Mouse (Mus musculus): Measurements from ENCODE around the gene Adcy2. TPM values are rescaled to one million over a fixed set of nuclear protein-coding genes. Genes with fewer than 3 reads are reported as not detected.

Adcy2 gene
- polyA plus RNA-seq, 1 experiment from 2014 or later = 22.2 TPM

DNA sequence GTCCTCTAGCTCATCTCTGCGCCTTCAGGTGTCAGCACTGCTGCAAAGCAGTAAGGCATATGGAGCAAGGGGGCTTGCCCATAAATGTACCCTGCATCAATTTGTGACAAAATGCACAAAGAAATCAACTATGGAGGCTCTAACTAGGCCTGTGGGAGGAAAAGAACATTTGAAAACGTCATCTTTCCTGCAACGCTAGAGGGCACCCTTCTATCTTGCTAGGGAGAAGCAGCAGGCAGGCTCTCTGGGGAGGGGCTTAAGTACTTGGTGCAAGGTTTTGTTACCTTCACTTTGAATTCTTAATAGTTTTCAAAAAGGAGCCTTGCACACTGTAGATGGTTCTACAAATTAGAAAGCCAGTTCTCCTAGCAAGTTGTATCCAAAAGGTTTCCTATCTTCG lies 2.8 kb upstream of the Adcy2 start:
- no peak overlapping the region for H3K27ac ChIP-seq
- H3K27me3 ChIP-seq = peaks cover 27% of the 10 kb centered on the region
- no peaks in the 10 kb centered on the region for H3K36me3 ChIP-seq
- H3K4me3 ChIP-seq = no peak overlapping the region
- no peak overlapping the region for H3K4me2 ChIP-seq
- ATAC-seq (ENCODE audit: borderline replicate concordance, extremely low read depth, low FRiP score, low TSS enrichment) = no peak
- no peak overlapping the region for H3K9ac ChIP-seq
- H3K4me1 ChIP-seq = peaks cover 19% of the 10 kb centered on the region
- H3K9me3 ChIP-seq = no peaks in the 10 kb centered on the region
- WGBS = 18% methylated on average over 4 of the region's 4 CpGs

DNA sequence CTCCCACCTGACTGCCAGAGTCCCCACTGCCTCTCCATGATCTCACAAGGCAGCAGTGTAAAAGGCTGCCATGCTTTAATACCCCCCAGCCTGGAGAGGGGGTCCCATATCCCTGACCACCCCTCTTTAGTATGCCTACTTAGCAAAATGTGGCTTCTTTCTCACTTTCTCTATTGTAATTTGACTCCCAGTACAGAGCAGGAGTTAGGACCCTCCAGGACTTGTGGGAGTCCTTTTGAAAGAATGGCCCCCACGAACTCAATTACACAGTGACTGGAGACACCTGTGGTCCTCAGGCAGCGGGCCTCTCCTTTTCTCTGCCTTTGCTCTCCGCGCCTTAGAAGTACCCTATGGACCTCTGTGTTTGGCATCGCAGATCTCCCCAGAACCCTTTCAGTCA lies 485 bp upstream of the Adcy2 start:
- Histone ChIP-seq H3K9ac (peak overlapping the region; percentile 80), H3K27me3 (peaks cover 27% of the 10 kb centered on the region), H3K36me3 (no peaks in the 10 kb centered on the region), H3K4me1 (peaks cover 24% of the 10 kb centered on the region), H3K27ac (peak overlapping the region; percentile 85), H3K4me2 (peak overlapping the region; percentile 78), H3K4me3 (peak overlapping the region; percentile 60), H3K9me3 (no peaks in the 10 kb centered on the region)
- 45% methylated on average over 5 of the region's 5 CpGs for WGBS
- ATAC-seq (ENCODE audit: borderline replicate concordance, extremely low read depth, low FRiP score, low TSS enrichment) = no peak

DNA sequence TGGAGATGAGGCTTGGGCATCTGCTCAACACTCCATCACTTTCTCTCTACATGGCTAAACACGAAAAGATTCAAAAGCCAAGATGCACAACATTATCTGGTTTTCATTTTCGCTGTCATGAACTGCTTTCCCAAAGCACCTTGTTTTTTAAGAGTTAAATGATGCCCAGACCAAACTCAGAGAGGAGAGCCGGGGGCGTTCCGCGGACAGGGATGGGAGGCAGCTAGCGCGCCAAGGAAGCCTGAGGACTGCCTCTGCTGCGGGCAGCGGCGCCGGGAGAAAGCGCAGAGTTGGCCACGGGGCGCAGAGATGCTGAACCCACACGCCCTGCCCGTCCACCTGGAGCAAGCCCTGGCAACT lies 803 bp downstream of the Adcy2 start:
- peak; percentile 9; the same call in 1 of the 2 replicates for ATAC-seq (ENCODE audit: borderline replicate concordance, extremely low read depth, low FRiP score, low TSS enrichment)
- under 1% methylated on average over 17 of the region's 17 CpGs for WGBS
- peak overlapping the region; percentile 85 for H3K27ac ChIP-seq

DNA sequence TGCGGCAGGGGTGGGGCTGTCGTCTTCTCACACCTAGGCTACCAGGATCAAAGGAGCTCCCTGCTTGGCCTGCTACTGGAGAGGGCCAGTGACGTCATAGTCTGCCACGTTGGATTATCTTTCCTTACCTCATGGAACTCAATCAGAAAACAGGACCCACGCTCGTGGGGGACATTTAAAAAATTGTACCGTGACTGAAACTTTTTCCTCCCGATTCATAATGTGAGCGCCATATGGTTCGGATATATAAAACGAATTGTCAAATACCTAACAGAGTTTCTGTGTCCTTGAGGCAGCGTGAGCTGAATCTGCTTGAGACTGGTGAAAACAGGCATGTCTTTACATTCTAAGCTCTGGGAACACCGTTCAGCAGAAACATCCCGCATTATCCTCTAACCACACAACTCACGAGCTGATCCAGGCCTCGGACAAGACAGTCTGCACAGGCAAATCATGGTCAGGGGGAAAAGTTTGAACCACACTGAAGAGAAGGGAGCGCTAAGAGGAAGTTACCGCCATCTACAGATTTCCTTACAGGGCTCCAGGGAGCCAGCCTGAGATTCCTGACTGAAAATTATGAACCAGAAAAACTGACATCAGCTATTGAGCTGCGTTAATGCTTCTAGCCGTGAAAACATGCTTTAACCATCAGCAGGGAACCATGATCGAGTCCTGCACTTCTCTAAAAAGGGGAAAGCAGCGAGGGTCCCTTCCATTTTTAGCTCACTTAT lies 1.4 kb downstream of the Adcy2 start:
- Histone ChIP-seq H3K9me3 (no peaks in the 10 kb centered on the region), H3K4me2 (peak overlapping the region; percentile 78), H3K4me3 (peak overlapping the region; percentile 60), H3K4me1 (peaks cover 24% of the 10 kb centered on the region), H3K9ac (peak overlapping the region; percentile 80), H3K27ac (peak overlapping the region; percentile 85), H3K27me3 (peaks cover 27% of the 10 kb centered on the region), H3K36me3 (no peaks in the 10 kb centered on the region)
- 6% methylated on average over 22 of the region's 22 CpGs for WGBS
- no peak for ATAC-seq (ENCODE audit: borderline replicate concordance, extremely low read depth, low FRiP score, low TSS enrichment)

More for the DNA sequence above, 803 bp downstream of the Adcy2 start:
- Histone ChIP-seq H3K27me3 (peaks cover 27% of the 10 kb centered on the region), H3K4me2 (peak overlapping the region; percentile 78), H3K9ac (peak overlapping the region; percentile 80), H3K9me3 (no peaks in the 10 kb centered on the region), H3K4me3 (peak overlapping the region; percentile 60), H3K4me1 (peaks cover 24% of the 10 kb centered on the region), H3K36me3 (no peaks in the 10 kb centered on the region)

DNA sequence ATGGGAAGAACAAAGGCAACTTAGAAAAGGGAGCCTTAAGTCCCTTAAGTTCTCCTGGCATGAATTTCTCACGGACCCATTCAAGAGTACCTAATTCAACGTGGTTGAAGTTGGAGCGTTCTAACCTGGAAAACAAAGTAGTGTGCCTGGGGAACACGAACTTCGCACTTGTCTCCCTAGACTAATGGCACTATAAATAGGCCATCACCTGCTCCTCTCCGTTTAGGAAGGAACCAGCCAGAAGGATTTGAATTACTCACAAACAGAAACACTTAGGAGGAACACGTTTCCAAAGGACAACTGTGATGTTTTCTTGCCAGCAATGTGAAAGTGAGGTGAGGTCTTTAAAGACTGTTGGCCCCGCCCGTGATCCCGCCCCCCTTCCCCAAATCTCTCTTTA lies 2.0 kb downstream of the Adcy2 start:
- H3K4me2 ChIP-seq = peak overlapping the region; percentile 78
- no peak for ATAC-seq (ENCODE audit: borderline replicate concordance, extremely low read depth, low FRiP score, low TSS enrichment)
- H3K9ac ChIP-seq = peak overlapping the region; percentile 80
- peaks cover 27% of the 10 kb centered on the region for H3K27me3 ChIP-seq
- no peaks in the 10 kb centered on the region for H3K9me3 ChIP-seq
- no peak overlapping the region for H3K27ac ChIP-seq
- 14% methylated on average over 10 of the region's 10 CpGs for WGBS
- H3K4me3 ChIP-seq = peak overlapping the region; percentile 60
- peaks cover 24% of the 10 kb centered on the region for H3K4me1 ChIP-seq
- H3K36me3 ChIP-seq = no peaks in the 10 kb centered on the region

DNA sequence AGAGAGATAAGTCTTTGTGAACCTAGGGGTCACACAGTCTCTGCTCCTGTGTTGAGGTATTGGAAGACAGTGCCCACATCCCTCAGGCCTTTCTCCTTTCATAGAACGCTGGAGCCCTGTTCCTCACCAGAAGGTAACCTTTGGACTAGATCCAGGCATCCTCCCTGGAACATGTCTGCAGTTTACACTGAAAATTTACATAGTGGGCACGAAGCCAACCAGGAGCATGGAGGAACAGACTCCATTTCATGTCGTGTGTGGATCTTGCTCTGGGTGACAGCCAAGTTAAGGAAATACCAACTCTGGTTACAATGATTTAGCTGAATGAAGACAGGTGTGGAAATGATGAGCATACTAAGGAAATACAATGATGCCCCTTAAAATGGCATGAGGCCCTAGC lies 2.7 kb downstream of the Adcy2 start:
- ATAC-seq (ENCODE audit: borderline replicate concordance, extremely low read depth, low FRiP score, low TSS enrichment) = no peak
- Histone ChIP-seq H3K27ac (no peak overlapping the region), H3K36me3 (no peaks in the 10 kb centered on the region), H3K4me2 (peak overlapping the region; percentile 78), H3K27me3 (peaks cover 27% of the 10 kb centered on the region), H3K4me1 (peaks cover 20% of the 10 kb centered on the region), H3K4me3 (peak overlapping the region; percentile 60; the same call in 1 of the 2 replicates), H3K9ac (no peak overlapping the region), H3K9me3 (no peaks in the 10 kb centered on the region)
- 43% methylated on average over 3 of the region's 3 CpGs for WGBS

DNA sequence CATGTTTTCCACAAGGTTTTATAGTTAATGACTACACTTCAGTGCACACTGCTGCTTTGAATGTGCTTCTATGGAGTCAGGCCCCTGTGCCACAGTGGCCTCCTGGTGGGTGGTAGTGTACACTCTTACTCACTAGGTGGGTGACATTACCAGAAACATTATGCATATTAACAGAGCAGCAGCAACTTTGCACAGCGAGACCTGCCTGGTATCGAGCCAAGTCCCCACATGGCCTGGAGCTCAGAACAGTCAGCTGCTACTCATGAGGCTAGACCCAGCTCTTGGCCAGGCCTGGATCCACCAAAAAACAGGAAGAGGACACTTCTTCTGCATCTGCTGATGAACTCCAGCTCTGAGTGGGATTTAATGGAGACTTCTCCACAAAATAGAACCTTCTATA lies 13.6 kb downstream of the Adcy2 start:
- Histone ChIP-seq H3K9ac (no peak overlapping the region), H3K4me1 (0 out of 2 replicates have a peak, but pooled peaks cover 3% of the 10 kb centered on the region), H3K27me3 (no peaks in the 10 kb centered on the region), H3K36me3 (no peaks in the 10 kb centered on the region), H3K9me3 (no peaks in the 10 kb centered on the region), H3K27ac (no peak overlapping the region), H3K4me2 (no peak overlapping the region), H3K4me3 (no peak overlapping the region)
- 71% methylated on average over 2 of the region's 2 CpGs for WGBS
- no peak for ATAC-seq (ENCODE audit: borderline replicate concordance, extremely low read depth, low FRiP score, low TSS enrichment)

DNA sequence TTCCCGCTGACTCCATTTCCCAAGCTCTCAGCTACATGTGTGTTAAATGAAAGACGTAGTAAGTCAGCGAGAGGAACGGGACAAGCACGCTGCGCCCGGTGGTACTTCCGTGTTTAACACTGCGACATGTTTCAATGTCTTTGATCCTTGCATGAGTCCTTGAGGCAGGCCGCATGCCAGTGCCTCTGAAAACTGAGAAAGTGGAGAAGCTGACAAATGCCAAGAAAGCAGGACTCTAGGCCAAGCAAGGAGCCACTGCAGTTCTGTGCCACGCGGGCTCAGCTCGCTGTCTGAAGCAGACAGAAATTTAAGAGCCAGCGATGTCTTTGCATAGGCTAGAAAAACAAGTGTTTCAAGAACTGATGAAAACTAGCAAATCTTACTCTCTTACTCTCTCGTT lies 15.3 kb downstream of the Adcy2 start:
- no peak overlapping the region for H3K9ac ChIP-seq
- H3K36me3 ChIP-seq = 0 out of 2 replicates have a peak, but pooled peaks cover 4% of the 10 kb centered on the region
- H3K9me3 ChIP-seq = no peaks in the 10 kb centered on the region
- H3K27ac ChIP-seq = no peak overlapping the region
- no peak overlapping the region for H3K4me2 ChIP-seq
- no peak overlapping the region for H3K4me3 ChIP-seq
- no peak for ATAC-seq (ENCODE audit: borderline replicate concordance, extremely low read depth, low FRiP score, low TSS enrichment)
- H3K27me3 ChIP-seq = no peaks in the 10 kb centered on the region
- H3K4me1 ChIP-seq = 0 out of 2 replicates have a peak, but pooled peaks cover 3% of the 10 kb centered on the region
- 68% methylated on average over 15 of the region's 15 CpGs for WGBS

DNA sequence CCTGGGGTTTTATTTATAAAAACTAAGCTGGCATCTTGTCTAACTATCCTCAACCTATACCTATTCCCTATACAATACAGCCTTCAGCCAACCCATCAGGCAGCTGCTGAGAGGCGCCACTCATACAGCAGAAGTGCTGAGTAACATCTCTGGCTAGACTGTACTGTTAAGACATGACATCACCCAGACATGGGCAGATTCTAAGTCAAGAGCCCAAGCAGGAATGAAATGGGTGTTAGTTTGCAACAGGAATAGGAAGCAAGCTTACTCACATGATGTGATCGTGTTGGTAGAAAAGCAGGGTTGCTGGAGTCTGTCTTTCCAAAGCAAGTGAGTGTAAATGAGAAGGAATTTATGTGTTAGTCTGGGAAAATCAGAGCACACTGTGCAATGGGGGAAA lies 18.3 kb downstream of the Adcy2 start:
- 91% methylated on average over 2 of the region's 2 CpGs for WGBS
- H3K4me2 ChIP-seq = no peak overlapping the region
- H3K27ac ChIP-seq = no peak overlapping the region
- 0 out of 2 replicates have a peak, but pooled peaks cover 4% of the 10 kb centered on the region for H3K36me3 ChIP-seq
- H3K27me3 ChIP-seq = no peaks in the 10 kb centered on the region
- no peak overlapping the region for H3K9ac ChIP-seq
- no peak overlapping the region for H3K4me3 ChIP-seq
- no peaks in the 10 kb centered on the region for H3K9me3 ChIP-seq
- no peak for ATAC-seq (ENCODE audit: borderline replicate concordance, extremely low read depth, low FRiP score, low TSS enrichment)
- 0 out of 2 replicates have a peak, but pooled peaks cover 3% of the 10 kb centered on the region for H3K4me1 ChIP-seq

DNA sequence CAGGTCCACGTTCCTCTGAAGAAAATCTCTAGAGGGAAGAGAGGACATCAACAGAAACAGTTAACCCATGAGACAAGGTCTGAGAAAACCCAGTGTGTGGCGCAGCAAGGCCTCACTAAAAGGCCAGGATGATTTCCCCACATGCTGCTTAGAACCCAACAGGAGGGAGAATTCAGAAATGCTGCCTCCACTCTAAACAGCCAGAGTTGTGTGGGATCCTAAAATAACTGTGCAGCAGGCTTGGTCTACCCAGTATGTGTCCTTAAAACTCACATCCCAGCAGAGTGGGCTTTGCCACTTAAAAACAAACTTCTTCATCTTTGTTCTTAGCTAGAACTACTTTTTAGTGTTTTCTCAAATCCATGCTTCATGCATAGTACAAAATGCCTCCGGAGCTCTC lies 26.2 kb downstream of the Adcy2 start:
- H3K27ac ChIP-seq = no peak overlapping the region
- H3K4me3 ChIP-seq = no peak overlapping the region
- no peak for ATAC-seq (ENCODE audit: borderline replicate concordance, extremely low read depth, low FRiP score, low TSS enrichment)
- no peaks in the 10 kb centered on the region for H3K27me3 ChIP-seq
- no peaks in the 10 kb centered on the region; the same call in 1 of the 2 replicates for H3K36me3 ChIP-seq
- H3K4me1 ChIP-seq = no peaks in the 10 kb centered on the region
- no peak overlapping the region for H3K4me2 ChIP-seq
- H3K9me3 ChIP-seq = no peaks in the 10 kb centered on the region
- no peak overlapping the region for H3K9ac ChIP-seq
- 35% methylated on average over 3 of the region's 3 CpGs for WGBS

DNA sequence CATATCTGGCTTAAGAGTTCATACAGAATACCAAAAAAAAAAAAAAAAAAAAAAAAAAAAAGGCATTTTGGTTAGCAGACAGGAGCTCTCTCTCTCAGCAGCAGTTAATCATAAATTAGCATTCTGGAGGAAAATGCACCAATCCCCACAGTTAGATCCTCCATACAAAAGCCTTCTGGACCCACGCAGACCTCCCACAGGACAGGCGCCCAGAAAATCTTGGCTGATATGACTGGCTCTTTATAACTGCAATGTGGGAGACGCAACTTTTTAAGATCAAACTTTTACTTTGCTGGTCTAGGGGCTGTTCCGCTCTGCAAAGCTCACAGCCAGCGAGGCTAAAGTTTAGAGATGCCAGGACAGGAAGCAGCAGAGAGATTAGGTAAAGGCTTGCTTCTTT lies 37.8 kb downstream of the Adcy2 start:
- ATAC-seq (ENCODE audit: borderline replicate concordance, extremely low read depth, low FRiP score, low TSS enrichment) = no peak

DNA sequence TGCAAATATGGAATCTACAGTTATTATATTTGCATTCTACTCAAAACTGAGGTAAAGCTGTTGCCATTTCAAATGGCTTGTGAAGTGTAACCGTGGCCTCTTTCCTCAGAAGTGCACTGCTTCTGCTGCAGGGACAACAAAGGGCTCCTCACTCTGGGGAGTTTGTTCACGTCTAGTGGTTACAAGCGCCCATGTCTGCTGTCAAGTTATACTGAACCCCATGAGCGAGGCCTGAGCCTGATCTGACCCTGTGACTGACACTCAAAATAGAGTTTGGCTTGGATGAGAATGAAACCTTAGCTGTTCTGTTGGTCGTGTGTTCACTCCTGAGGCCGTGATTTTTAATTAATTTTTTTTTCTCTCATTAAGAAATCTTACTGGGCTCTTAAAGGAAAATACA lies 38.8 kb downstream of the Adcy2 start:
- Histone ChIP-seq H3K27ac (no peak overlapping the region), H3K36me3 (no peaks in the 10 kb centered on the region), H3K4me2 (no peak overlapping the region), H3K9me3 (no peaks in the 10 kb centered on the region), H3K4me3 (no peak overlapping the region), H3K27me3 (no peaks in the 10 kb centered on the region), H3K9ac (no peak overlapping the region), H3K4me1 (0 out of 2 replicates have a peak, but pooled peaks cover 4% of the 10 kb centered on the region)
- WGBS = 72% methylated on average over 6 of the region's 6 CpGs
- ATAC-seq (ENCODE audit: borderline replicate concordance, extremely low read depth, low FRiP score, low TSS enrichment) = no peak

More for the DNA sequence above, 37.8 kb downstream of the Adcy2 start:
- Histone ChIP-seq H3K4me2 (no peak overlapping the region), H3K9me3 (no peaks in the 10 kb centered on the region), H3K9ac (no peak overlapping the region), H3K4me1 (0 out of 2 replicates have a peak, but pooled peaks cover 4% of the 10 kb centered on the region), H3K27me3 (no peaks in the 10 kb centered on the region), H3K27ac (peak overlapping the region; percentile 58; the same call in 1 of the 2 replicates), H3K4me3 (no peak overlapping the region), H3K36me3 (no peaks in the 10 kb centered on the region)
- WGBS = 60% methylated on average over 5 of the region's 5 CpGs
